14 mouse cellular contexts compared by ENCODE assay signal in the genomic region with DNA sequence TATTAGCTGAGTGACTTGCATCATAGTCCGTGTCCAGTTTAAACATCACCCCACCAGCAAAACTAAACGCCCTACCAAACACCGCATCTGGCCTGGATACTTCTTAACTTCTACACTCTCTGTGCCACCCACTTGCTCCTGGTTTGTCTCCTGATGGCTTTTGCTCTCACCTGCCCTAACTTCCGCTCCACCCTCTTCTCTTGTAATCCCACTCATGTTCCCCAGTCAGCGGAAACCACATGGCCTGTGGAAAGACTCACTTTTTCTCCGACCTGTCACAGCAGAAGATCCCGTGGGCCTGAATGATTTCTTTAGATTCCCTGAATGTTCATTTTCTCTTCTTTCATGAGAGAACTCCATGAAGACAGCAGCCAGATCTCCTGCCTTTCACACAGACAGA.
DNase-seq lines count a peak whose midpoint lies in the region; ATAC-seq and TF ChIP-seq lines count a peak whose summit lies in the region.
"Had no signal": no experiment of that assay in that cellular context is flagged by ENCODE, and none has a peak within 500 bp of the region (broad histone marks: within the 10 kb centered on the region; RNA-seq: fewer than 3 reads in every experiment).

No protein-coding gene starts in this region.

- no peak for TF ChIP-seq POLR2A in heart, adult 2 months (IDR thresholded peaks at IDR 0.05; ENCODE audit: insufficient read depth, low read depth, low read length)

- H3K4me2 ChIP-seq in heart, embryonic 13.5 days, result peak overlapping the region; percentile 16; the same call in 1 of the 2 replicates
- peak overlapping the region; percentile 56 for H3K4me2 ChIP-seq in liver, embryonic 15.5 days
- H3K4me2 ChIP-seq: neural tube, embryonic 13.5 days had no signal

- H3K9ac ChIP-seq in heart, embryonic 13.5 days, result no peak overlapping the region
- no peak overlapping the region for H3K9ac ChIP-seq in heart, adult 2 months (ENCODE audit: low read depth, low read length)
- peak overlapping the region; percentile 10 for H3K9ac ChIP-seq in liver, embryonic 15.5 days
- H3K9ac ChIP-seq: neural tube, embryonic 13.5 days had no signal

- H3K79me2 ChIP-seq in heart, adult 2 months (replicated peaks; ENCODE audit: control insufficient read depth, insufficient read depth, low read length), result no peaks in the 10 kb centered on the region

- H3K9me3 ChIP-seq in heart, embryonic 13.5 days, result no peaks in the 10 kb centered on the region
- no peaks in the 10 kb centered on the region for H3K9me3 ChIP-seq in megakaryocyte, embryonic 14.5 days
- H3K9me3 ChIP-seq in erythroblast, embryonic 14.5 days (ENCODE audit: control insufficient read depth, low read length), result no peaks in the 10 kb centered on the region
- no peaks in the 10 kb centered on the region for H3K9me3 ChIP-seq in liver, embryonic 15.5 days (replicated peaks)
- H3K9me3 ChIP-seq: G1E; neural tube, embryonic 13.5 days had no signal

- no peak for DNase-seq in heart, adult 2 months
- DNase-seq in thymus, postnatal 14 days, result no peak
- DNase-seq in embryo, embryonic 10.5 days (ENCODE audit: low spot score), result no peak
- DNase-seq: adrenal gland, adult 8-10 months; thymus, postnatal 25 days had no signal

- ATAC-seq in heart, embryonic 13.5 days (ENCODE audit: extremely low read depth, insufficient number of reproducible peaks, low FRiP score, low TSS enrichment), result no peak
- no peak for ATAC-seq in megakaryocyte, adult 5-6 weeks (ENCODE audit: poor library complexity, severe bottlenecking)
- peak; percentile 32 for ATAC-seq in liver, embryonic 15.5 days (ENCODE audit: insufficient read depth)
- ATAC-seq: inflammation-experienced regulatory T-cells, adult 6 months had no signal

- no peaks in the 10 kb centered on the region for H3K36me3 ChIP-seq in heart, embryonic 13.5 days
- H3K36me3 ChIP-seq in heart, adult 2 months (ENCODE audit: control insufficient read depth, insufficient read depth, low read length), result no peaks in the 10 kb centered on the region
- H3K36me3 ChIP-seq in megakaryocyte, embryonic 14.5 days (replicated peaks; ENCODE audit: low read length), result peaks cover under 1% of the 10 kb centered on the region
- H3K36me3 ChIP-seq in erythroblast, embryonic 14.5 days (ENCODE audit: control insufficient read depth), result no peaks in the 10 kb centered on the region; the same call in 1 of the 2 replicates
- H3K36me3 ChIP-seq in liver, embryonic 15.5 days (replicated peaks), result no peaks in the 10 kb centered on the region
- H3K36me3 ChIP-seq: G1E; neural tube, embryonic 13.5 days had no signal

- peaks cover 41% of the 10 kb centered on the region for H3K4me1 ChIP-seq in heart, embryonic 13.5 days
- H3K4me1 ChIP-seq in heart, adult 2 months (ENCODE audit: control insufficient read depth, insufficient read depth, low read length), result peaks cover 10% of the 10 kb centered on the region
- H3K4me1 ChIP-seq in megakaryocyte, embryonic 14.5 days, result peaks cover 95% of the 10 kb centered on the region
- H3K4me1 ChIP-seq in erythroblast, embryonic 14.5 days (ENCODE audit: control insufficient read depth), result peaks cover 80% of the 10 kb centered on the region
- peaks cover 62% of the 10 kb centered on the region for H3K4me1 ChIP-seq in liver, embryonic 15.5 days (replicated peaks)

- peaks cover 6% of the 10 kb centered on the region for H3K27me3 ChIP-seq in heart, embryonic 13.5 days (replicated peaks)
- no peaks in the 10 kb centered on the region for H3K27me3 ChIP-seq in heart, adult 2 months (ENCODE audit: control insufficient read depth, insufficient read depth, low read length)
- no peaks in the 10 kb centered on the region for H3K27me3 ChIP-seq in megakaryocyte, embryonic 14.5 days (replicated peaks)
- H3K27me3 ChIP-seq in erythroblast, embryonic 14.5 days (ENCODE audit: control insufficient read depth), result peaks cover 3% of the 10 kb centered on the region; the same call in 1 of the 2 replicates
- no peaks in the 10 kb centered on the region for H3K27me3 ChIP-seq in liver, embryonic 15.5 days
- H3K27me3 ChIP-seq: neural tube, embryonic 13.5 days had no signal

- TF ChIP-seq EP300 in heart, adult 2 months (IDR thresholded peaks at IDR 0.05; ENCODE audit: insufficient read depth, low read depth, low read length), result no peak

- no peak overlapping the region for H3K4me3 ChIP-seq in heart, embryonic 13.5 days
- no peak overlapping the region for H3K4me3 ChIP-seq in heart, adult 2 months
- H3K4me3 ChIP-seq in megakaryocyte, embryonic 14.5 days (replicated peaks), result peak overlapping the region; percentile 83
- H3K4me3 ChIP-seq in erythroblast, embryonic 14.5 days (replicated peaks), result peak overlapping the region; percentile 44
- H3K4me3 ChIP-seq in liver, embryonic 15.5 days (replicated peaks), result 0 out of 2 replicates have a peak overlapping the region, but pooled peaks have one; percentile 6
- H3K4me3 ChIP-seq: layer of hippocampus, adult 2 months; neural tube, embryonic 13.5 days had no signal

- no peak for TF ChIP-seq CTCF in heart, adult 2 months (IDR thresholded peaks at IDR 0.05)

- peak overlapping the region; percentile 85 for H3K27ac ChIP-seq in heart, embryonic 13.5 days (replicated peaks)
- H3K27ac ChIP-seq in heart, adult 2 months, result no peak overlapping the region; the same call in 1 of the 2 replicates
- peak overlapping the region; percentile 98 for H3K27ac ChIP-seq in liver, embryonic 15.5 days (replicated peaks)
- H3K27ac ChIP-seq: layer of hippocampus, adult 2 months had no signal

- WGBS in heart, embryonic 13.5 days, result 77% methylated on average over 7 of the region's 7 CpGs
- 90% methylated on average over 7 of the region's 7 CpGs for WGBS in heart, adult 2 months
- WGBS in liver, embryonic 15.5 days (ENCODE audit: insufficient replicate concordance), result 68% methylated on average over 7 of the region's 7 CpGs

- intact Hi-C loops in heart, adult 2 months (cut with DNase I), result loop anchor here (5.0 kb wide), 2 partner anchors 105 to 320 kb away; a partner anchor contains a TSS

Comparison
In these comparisons a context has a peak if more than half of its experiments do, and no peak if none do; other contexts are left out.
1. H3K4me3 ChIP-seq: peak in megakaryocyte, embryonic 14.5 days (single experiment), erythroblast, embryonic 14.5 days (single experiment) and liver, embryonic 15.5 days (single experiment); none in heart, embryonic 13.5 days (single experiment) and heart, adult 2 months (single experiment).